Comparison of ENCODE assay signal across 11 mouse cellular contexts in genomic region chr13:99564346-99564745, GRCm38 (mm10). TPM values are rescaled to one million over a fixed set of nuclear protein-coding genes. Genes with fewer than 3 reads are reported as not detected.
DNase-seq lines count a peak whose midpoint lies in the region; ATAC-seq and TF ChIP-seq lines count a peak whose summit lies in the region.
"Had no signal": no experiment of that assay in that cellular context is flagged by ENCODE, and none has a peak within 500 bp of the region (broad histone marks: within the 10 kb centered on the region; RNA-seq: fewer than 3 reads in every experiment).

No protein-coding gene starts in this region.

- no peak overlapping the region for H3K4me3 ChIP-seq in hindbrain, embryonic 14.5 days (replicated peaks; ENCODE audit: low read length)
- H3K4me3 ChIP-seq in hindbrain, postnatal 0 days (ENCODE audit: low read length): no peak overlapping the region
- H3K4me3 ChIP-seq: embryonic facial prominence, embryonic 12.5 days; limb, embryonic 12.5 days; neural tube, embryonic 12.5 days had no signal

- no peak for ATAC-seq in hindbrain, embryonic 14.5 days (ENCODE audit: low FRiP score)
- no peak for ATAC-seq in hindbrain, postnatal 0 days

- no peaks in the 10 kb centered on the region for H3K9me3 ChIP-seq in hindbrain, embryonic 14.5 days (ENCODE audit: control insufficient read depth, low read length)
- H3K9me3 ChIP-seq in hindbrain, postnatal 0 days (ENCODE audit: low read length): no peaks in the 10 kb centered on the region
- H3K9me3 ChIP-seq: embryonic facial prominence, embryonic 12.5 days; limb, embryonic 12.5 days; neural tube, embryonic 12.5 days had no signal

- H3K36me3 ChIP-seq in hindbrain, embryonic 14.5 days (replicated peaks; ENCODE audit: control insufficient read depth, insufficient read depth): no peaks in the 10 kb centered on the region
- H3K36me3 ChIP-seq in hindbrain, postnatal 0 days (ENCODE audit: insufficient read depth, low read length): no peaks in the 10 kb centered on the region
- H3K36me3 ChIP-seq: embryonic facial prominence, embryonic 12.5 days; limb, embryonic 12.5 days; neural tube, embryonic 12.5 days had no signal

- H3K27ac ChIP-seq in hindbrain, embryonic 14.5 days: no peak overlapping the region
- H3K27ac ChIP-seq in hindbrain, postnatal 0 days: no peak overlapping the region
- H3K27ac ChIP-seq: embryonic facial prominence, embryonic 12.5 days; limb, embryonic 12.5 days; neural tube, embryonic 12.5 days had no signal

- TF ChIP-seq CTCF in hindbrain, postnatal 0 days (IDR thresholded peaks at IDR 0.05; ENCODE audit: low read depth): no peak

- no peak overlapping the region for H3K4me2 ChIP-seq in hindbrain, embryonic 14.5 days (replicated peaks)
- H3K4me2 ChIP-seq in hindbrain, postnatal 0 days (ENCODE audit: low read depth, low read length): no peak overlapping the region
- H3K4me2 ChIP-seq: embryonic facial prominence, embryonic 12.5 days; limb, embryonic 12.5 days; neural tube, embryonic 12.5 days had no signal

- intact Hi-C loops in left cerebral cortex, postnatal 36 days (cut with DNase I): no loop called here
- intact Hi-C loops in gastrocnemius, postnatal 36 days (cut with DNase I): no loop called here
- intact Hi-C loops in left cerebral cortex, postnatal 25 days (cut with DNase I): no loop called here

- peaks cover 21% of the 10 kb centered on the region for H3K4me1 ChIP-seq in hindbrain, embryonic 14.5 days (replicated peaks; ENCODE audit: control insufficient read depth, insufficient read depth, low read length)
- peaks cover 11% of the 10 kb centered on the region for H3K4me1 ChIP-seq in hindbrain, postnatal 0 days (ENCODE audit: insufficient read depth, low read length)

- H3K9ac ChIP-seq in hindbrain, embryonic 14.5 days: no peak overlapping the region
- H3K9ac ChIP-seq in hindbrain, postnatal 0 days (replicated peaks; ENCODE audit: low read length): no peak overlapping the region
- H3K9ac ChIP-seq: embryonic facial prominence, embryonic 12.5 days; limb, embryonic 12.5 days; neural tube, embryonic 12.5 days had no signal

- DNase-seq in hindbrain, embryonic 14.5 days (ENCODE audit: low spot score): peak; percentile 64
- DNase-seq in hindbrain, postnatal 0 days (ENCODE audit: low spot score): no peak
- DNase-seq in urinary bladder, postnatal 25 days (ENCODE audit: low spot score): peak; percentile 10
- DNase-seq in urinary bladder, postnatal 36 days (ENCODE audit: low spot score in 2 of 2): no peak
- peak; percentile 30 for DNase-seq in induced T-regulatory cell, adult 2 months (ENCODE audit: low read depth)
- DNase-seq in left cerebral cortex, postnatal 36 days (ENCODE audit: low spot score in 2 of 2): no peak
- DNase-seq in gastrocnemius, postnatal 36 days: no peak
- no peak for DNase-seq in left cerebral cortex, postnatal 25 days (ENCODE audit: low spot score in 2 of 2)

- 47% methylated on average over 3 of the region's 3 CpGs for WGBS in hindbrain, embryonic 14.5 days
- 49% methylated on average over 3 of the region's 3 CpGs for WGBS in hindbrain, postnatal 0 days

- H3K27me3 ChIP-seq in hindbrain, embryonic 14.5 days (ENCODE audit: control insufficient read depth, insufficient read depth, low read length): no peaks in the 10 kb centered on the region
- H3K27me3 ChIP-seq in hindbrain, postnatal 0 days (ENCODE audit: insufficient read depth, low read length): no peaks in the 10 kb centered on the region
- H3K27me3 ChIP-seq: embryonic facial prominence, embryonic 12.5 days; limb, embryonic 12.5 days; neural tube, embryonic 12.5 days had no signal

RNA-seq across cellular contexts. Expression of gene Map1b, which starts 48.0 kb away (rescaled TPM):
- 2,185 and 2,283 TPM in 2 replicates for polyA plus RNA-seq in hindbrain, embryonic 14.5 days (2014; fragmentation: Nextera tagmentation; extraction: Ambion mirVana)
- 690 and 787 TPM in 2 replicates for total RNA-seq in hindbrain, postnatal 0 days (2014; rRNA removed)
- 1,844 and 1,981 TPM in 2 replicates for polyA plus RNA-seq in hindbrain, postnatal 0 days (2015; fragmentation: Nextera tagmentation; extraction: Ambion mirVana)
- 100 to 1,000 TPM; 586 to 655 TPM for total RNA-seq in left cerebral cortex, postnatal 36 days (2021)
- total RNA-seq in gastrocnemius, postnatal 36 days (2021): 1 to 10 TPM; 8.4 to 9.5 TPM
- 100 to 1,000 TPM; 586 to 625 TPM for total RNA-seq in left cerebral cortex, postnatal 25 days (2021)

Comparison
In these comparisons a context has a peak if more than half of its experiments do, and no peak if none do; other contexts are left out.
1. DNase-seq: peak in hindbrain, embryonic 14.5 days (single experiment), urinary bladder, postnatal 25 days (single experiment) and induced T-regulatory cell, adult 2 months (single experiment); none in hindbrain, postnatal 0 days (single experiment), urinary bladder, postnatal 36 days (0 of 2), left cerebral cortex, postnatal 36 days (0 of 2), gastrocnemius, postnatal 36 days (0 of 2) and left cerebral cortex, postnatal 25 days (0 of 2).
2. RNA of gene Map1b, which starts 48.0 kb away (total RNA-seq): 690 to 787 TPM in hindbrain, postnatal 0 days, 586 to 655 TPM in left cerebral cortex, postnatal 36 days and 586 to 625 TPM in left cerebral cortex, postnatal 25 days; 8.4 to 9.5 TPM in gastrocnemius, postnatal 36 days; every median in the first group is over 10 times any median in the second.